Mouse (Mus musculus) small intestine, adult 2 months (tissue): ENCODE measurements around the gene Trim75. TPM values are rescaled to one million over a fixed set of nuclear protein-coding genes. Genes with fewer than 3 reads are reported as not detected.

Experiments used
- H3K27ac ChIP-seq: fragments of 200-500 bp; 2 replicates; pipeline ENCODE4 v1.5.1; 2012; ENCODE audit warnings: low read depth, low read length, control low read depth, inconsistent platforms; ENCODE audit not compliant: insufficient read depth
- H3K27me3 ChIP-seq: fragments of 200-500 bp; 2 replicates; pipeline ENCODE4 v1.6.1; 2012; ENCODE audit warnings: mild to moderate bottlenecking, moderate library complexity, low read length, inconsistent platforms; ENCODE audit not compliant: control insufficient read depth, insufficient read depth
- H3K36me3 ChIP-seq: fragments of 200-500 bp; 2 replicates; pipeline ENCODE4 v1.6.1; 2012; ENCODE audit warnings: mild to moderate bottlenecking, low read length, control low read depth, inconsistent platforms; ENCODE audit not compliant: control insufficient read depth, insufficient read depth
- H3K4me1 ChIP-seq: fragments of 200-500 bp; 2 replicates; pipeline ENCODE4 v1.6.1; 2012; ENCODE audit warnings: low read length, inconsistent platforms, mixed read lengths; ENCODE audit not compliant: control insufficient read depth, insufficient read depth, insufficient read length
- H3K4me3 ChIP-seq: fragments of 200-500 bp; 2 replicates; pipeline ENCODE4 v1.5.1; 2012; ENCODE audit warnings: low read depth, mild to moderate bottlenecking, control low read depth, inconsistent platforms, low read length, moderate library complexity
- CTCF ChIP-seq: fragments of 200-500 bp; IDR thresholded peaks from 2 replicates; pipeline ENCODE4 v1.5.1; 2012; ENCODE audit warnings: low read depth, mild to moderate bottlenecking, control low read depth, inconsistent platforms, low read length, moderate library complexity, mixed read lengths; ENCODE audit not compliant: insufficient replicate concordance, insufficient read length; ENCODE audit errors: extremely low read depth
- POLR2A ChIP-seq: fragments of 200-500 bp; IDR thresholded peaks from 2 replicates; pipeline ENCODE4 v1.6.1; 2012; ENCODE audit warnings: low read depth, mild to moderate bottlenecking, control low read depth, inconsistent platforms, low read length, moderate library complexity
- WGBS: fragments of 180-500 bp; shearing (Covaris S2); methylation state at CpG from one replicate; pipeline ENCODE4 v1.1.7; 2018; 5-methylcytosine and 5-hydroxymethylcytosine counted together
- polyA plus RNA-seq: library from polyadenylated mRNA; depleted of rRNA; stranded (reverse); fragments of >200 nt; gene quantifications from 2 replicates; pipeline ENCODE4 v1.2.3, GENCODE M21; 2012; rRNA removed

Trim75 gene
- polyA plus RNA-seq, 1 experiment: not detected

DNA sequence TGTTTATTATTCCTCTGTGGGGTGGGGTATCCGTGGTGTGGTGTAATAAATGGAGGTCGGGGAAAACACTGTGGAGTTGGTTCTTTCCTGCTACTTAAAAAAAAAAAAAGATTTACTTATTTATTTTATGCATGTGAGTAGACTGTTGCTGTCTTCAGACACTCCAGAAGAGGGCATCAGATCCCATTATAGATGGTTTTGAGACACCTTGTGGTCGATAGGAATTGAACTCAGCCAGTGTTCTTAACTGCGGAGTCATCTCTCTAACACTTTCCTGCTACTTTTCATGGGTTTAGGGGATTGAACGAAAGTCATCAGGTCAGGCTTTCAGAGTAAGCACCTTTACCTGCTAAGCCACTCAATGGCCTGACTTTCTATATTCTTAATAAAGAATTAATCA lies 42.8 kb downstream of the Trim75 start:
- Histone ChIP-seq H3K27ac (no peak overlapping the region), H3K36me3 (no peaks in the 10 kb centered on the region), H3K4me1 (no peaks in the 10 kb centered on the region), H3K4me3 (no peak overlapping the region), H3K27me3 (0 out of 2 replicates have a peak, but pooled peaks cover 4% of the 10 kb centered on the region)
- WGBS: 25% methylated on average over 5 of the region's 5 CpGs
- TF ChIP-seq POLR2A: no peak
- no peak for TF ChIP-seq CTCF

DNA sequence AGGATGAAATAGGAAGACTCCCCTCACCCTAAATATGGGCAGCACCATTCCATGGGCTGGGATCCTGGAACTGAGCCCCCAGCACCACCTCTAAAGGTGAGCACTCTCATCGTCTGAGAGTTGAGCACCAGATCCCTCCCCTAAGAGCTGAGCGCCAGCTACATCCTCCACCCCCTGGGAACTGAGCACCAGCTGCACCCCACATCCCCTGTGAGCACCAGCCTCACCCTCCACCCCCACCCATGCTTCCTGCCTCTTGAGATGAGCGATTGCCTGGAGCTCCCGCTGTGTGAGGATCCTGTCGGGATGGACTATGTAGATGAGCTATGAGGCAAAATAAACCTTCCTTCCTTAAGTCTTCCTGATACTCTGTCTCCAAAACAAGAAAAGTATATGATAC lies 44.7 kb downstream of the Trim75 start:
- H3K4me3 ChIP-seq: no peak overlapping the region
- no peaks in the 10 kb centered on the region for H3K4me1 ChIP-seq
- TF ChIP-seq CTCF: no peak
- TF ChIP-seq POLR2A: no peak
- H3K36me3 ChIP-seq: no peaks in the 10 kb centered on the region
- H3K27ac ChIP-seq: no peak overlapping the region
- 0 out of 2 replicates have a peak, but pooled peaks cover 4% of the 10 kb centered on the region for H3K27me3 ChIP-seq
- WGBS: 37% methylated on average over 5 of the region's 5 CpGs

DNA sequence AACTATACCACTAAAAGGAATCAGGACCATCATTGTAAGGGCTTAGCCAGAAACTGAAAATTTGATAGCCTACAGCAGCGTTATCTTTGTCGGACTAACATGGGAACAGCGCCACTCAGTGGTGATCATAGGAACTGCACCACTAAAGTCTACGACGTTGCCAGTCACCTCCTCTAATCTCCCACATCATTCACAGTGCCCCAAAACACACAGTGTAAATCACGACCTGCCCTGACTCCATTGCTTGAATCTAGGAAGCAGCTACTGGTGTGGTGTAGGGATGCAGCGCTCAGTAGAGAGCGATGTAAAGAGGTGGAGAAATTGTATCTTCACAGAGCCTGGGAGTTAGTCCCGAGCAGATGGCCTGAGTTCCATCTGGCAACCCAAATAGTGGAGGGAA lies 46.1 kb downstream of the Trim75 start:
- 16% methylated on average over 9 of the region's 9 CpGs for WGBS
- Histone ChIP-seq H3K4me1 (0 out of 2 replicates have a peak, but pooled peaks cover 4% of the 10 kb centered on the region), H3K27ac (no peak overlapping the region), H3K27me3 (0 out of 2 replicates have a peak, but pooled peaks cover 4% of the 10 kb centered on the region), H3K36me3 (no peaks in the 10 kb centered on the region), H3K4me3 (no peak overlapping the region)
- peak; percentile 53; the same call in 1 of the 2 replicates for TF ChIP-seq CTCF
- no peak for TF ChIP-seq POLR2A

DNA sequence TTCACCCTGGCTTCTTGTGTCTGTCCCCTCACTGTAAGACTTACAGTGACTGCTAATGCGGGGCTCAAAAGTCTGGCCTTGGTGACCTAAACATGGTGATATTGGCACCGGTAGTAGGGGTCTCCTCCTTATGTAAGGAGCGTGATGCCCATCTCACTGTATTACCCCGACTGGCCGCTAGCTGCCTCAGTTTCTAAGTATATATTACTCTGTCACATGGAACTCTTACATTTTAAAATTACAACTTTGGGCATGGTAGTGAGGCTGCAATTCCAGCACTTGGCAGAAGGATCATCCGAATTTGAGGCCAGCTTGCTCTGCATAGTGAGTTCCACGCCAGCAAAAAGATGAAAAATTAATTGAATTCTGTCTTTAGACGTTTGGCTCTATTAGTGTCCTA lies 46.6 kb downstream of the Trim75 start:
- Histone ChIP-seq H3K4me3 (no peak overlapping the region), H3K36me3 (no peaks in the 10 kb centered on the region), H3K27me3 (0 out of 2 replicates have a peak, but pooled peaks cover 4% of the 10 kb centered on the region), H3K4me1 (0 out of 2 replicates have a peak, but pooled peaks cover 4% of the 10 kb centered on the region), H3K27ac (no peak overlapping the region)
- no peak for TF ChIP-seq POLR2A
- TF ChIP-seq CTCF: no peak
- WGBS: 77% methylated on average over 8 of the region's 8 CpGs

DNA sequence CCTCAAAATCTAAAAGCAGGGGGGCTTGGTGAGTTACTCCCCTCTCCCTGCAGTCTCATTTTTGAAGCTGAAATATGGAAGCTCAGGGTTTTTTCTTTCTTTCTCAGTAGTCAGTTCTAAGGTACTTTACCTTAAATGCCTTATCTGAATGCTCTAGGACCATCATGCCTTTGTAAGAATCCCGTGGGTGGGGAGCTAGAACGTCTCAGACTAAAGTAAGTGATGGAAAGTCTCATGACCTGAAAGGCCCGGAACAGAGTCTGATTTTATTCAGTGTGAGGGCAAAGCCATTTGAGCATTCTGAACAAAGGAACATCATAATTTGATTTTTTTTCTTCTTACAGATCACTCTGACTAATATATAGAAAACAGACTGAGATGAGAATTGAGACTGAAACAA lies 52.6 kb downstream of the Trim75 start:
- 73% methylated on average over 3 of the region's 3 CpGs for WGBS
- no peaks in the 10 kb centered on the region for H3K36me3 ChIP-seq
- no peak overlapping the region for H3K27ac ChIP-seq
- TF ChIP-seq POLR2A (no peak), CTCF (no peak)
- H3K4me3 ChIP-seq: no peak overlapping the region
- 0 out of 2 replicates have a peak, but pooled peaks cover 4% of the 10 kb centered on the region for H3K4me1 ChIP-seq
- H3K27me3 ChIP-seq: no peaks in the 10 kb centered on the region

Other genes starting within 250 kb of the Trim75 start
- 5.3 and 6.0 TPM in 2 replicates for gene Klhl2, start 137.8 kb downstream of the Trim75 start, polyA plus RNA-seq
- gene Tmem192, start 40.6 kb downstream of the Trim75 start, polyA plus RNA-seq: 15.5 and 40.3 TPM in 2 replicates
- gene Trim61, start 30.7 kb upstream of the Trim75 start, polyA plus RNA-seq: not detected in 2 replicates
- gene Trim60, start 30.8 kb upstream of the Trim75 start, polyA plus RNA-seq: not detected in 2 replicates
- gene Apela, start 49.5 kb upstream of the Trim75 start, polyA plus RNA-seq: not detected in 2 replicates
- not detected in 2 replicates for gene Gm10663, start 87.2 kb upstream of the Trim75 start, polyA plus RNA-seq
- gene BC030870, start 141.7 kb upstream of the Trim75 start, polyA plus RNA-seq: 2.9 and 3.6 TPM in 2 replicates